In the genomic region with DNA sequence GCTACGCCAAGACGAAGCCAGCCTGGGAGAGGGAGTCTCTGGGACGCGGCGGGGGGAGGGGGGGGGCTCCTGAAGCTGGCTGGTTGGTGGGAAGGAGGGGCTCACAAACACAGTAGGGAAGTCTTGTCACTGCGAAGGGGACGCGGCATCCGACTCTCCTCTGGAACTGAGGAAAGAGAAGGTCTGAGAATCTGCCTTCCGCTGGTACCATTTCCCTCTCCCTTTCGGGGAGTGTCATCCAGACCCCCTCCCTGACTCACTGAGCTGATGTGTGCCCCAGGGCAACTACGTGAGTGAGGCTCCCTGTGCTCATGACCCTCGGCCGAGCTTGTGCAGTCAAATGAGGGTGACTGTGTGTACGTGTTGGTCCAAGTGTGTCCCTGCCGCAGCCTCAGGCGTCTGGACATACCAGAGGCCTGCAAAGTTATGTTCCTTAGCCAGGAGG, we compare ENCODE assay signal across 8 mouse cellular contexts. TPM values are rescaled to one million over a fixed set of nuclear protein-coding genes. Genes with fewer than 3 reads are reported as not detected.
A peak's percentile ranks its signal among the peaks of the same experiment; 100 is the strongest.
DNase-seq lines count a peak whose midpoint lies in the region; ATAC-seq and TF ChIP-seq lines count a peak whose summit lies in the region.

No protein-coding gene starts in this region.

- H3K4me2 ChIP-seq in limb, embryonic 11.5 days (ENCODE audit: low read depth, severe bottlenecking), result peak overlapping the region; percentile 47

- H3K27me3 ChIP-seq in cerebellum, adult 2 months (ENCODE audit: control insufficient read depth, insufficient read depth, low read length), result no peaks in the 10 kb centered on the region
- H3K27me3 ChIP-seq in limb, embryonic 11.5 days (ENCODE audit: control insufficient read depth, insufficient read depth, low read length), result peaks cover 22% of the 10 kb centered on the region
- no peaks in the 10 kb centered on the region for H3K27me3 ChIP-seq in small intestine, adult 2 months (ENCODE audit: control insufficient read depth, insufficient read depth, low read length)

- no peak overlapping the region for H3K27ac ChIP-seq in cerebellum, adult 2 months (ENCODE audit: insufficient read depth, low read length)
- H3K27ac ChIP-seq in limb, embryonic 11.5 days (replicated peaks; ENCODE audit: low read depth, low read length), result no peak overlapping the region
- H3K27ac ChIP-seq in small intestine, adult 2 months (ENCODE audit: insufficient read depth, low read depth, low read length), result no peak overlapping the region

- H3K9me3 ChIP-seq in limb, embryonic 11.5 days (ENCODE audit: control insufficient read depth, low read length), result no peaks in the 10 kb centered on the region

- H3K4me1 ChIP-seq in cerebellum, adult 2 months (ENCODE audit: control insufficient read depth, insufficient read depth, low read length), result no peaks in the 10 kb centered on the region
- no peaks in the 10 kb centered on the region for H3K4me1 ChIP-seq in limb, embryonic 11.5 days (ENCODE audit: control insufficient read depth, insufficient read depth, low read length)
- 0 out of 2 replicates have a peak, but pooled peaks cover 3% of the 10 kb centered on the region for H3K4me1 ChIP-seq in small intestine, adult 2 months (ENCODE audit: control insufficient read depth, insufficient read depth, insufficient read length, low read length)

- no peak overlapping the region for H3K9ac ChIP-seq in limb, embryonic 11.5 days (ENCODE audit: low read length)

- no peak for DNase-seq in cerebellum, adult 2 months
- no peak for DNase-seq in cerebellum, adult 11-12 months
- peak; percentile 13 for DNase-seq in right cerebral cortex, adult 18-20 months
- no peak for DNase-seq in right cerebral cortex, postnatal 36 days (ENCODE audit: low spot score in 2 of 2)
- peak; percentile 41 for DNase-seq in limb, embryonic 11.5 days (ENCODE audit: low spot score)
- DNase-seq in layer of hippocampus, postnatal 10 days (ENCODE audit: low spot score in 2 of 2), result no peak
- no peak for DNase-seq in spleen, postnatal 14 days (ENCODE audit: low spot score in 2 of 2)

- 24% methylated on average over 17 of the region's 17 CpGs for WGBS in cerebellum, adult 2 months
- WGBS in limb, embryonic 11.5 days, result 3% methylated on average over 16 of the region's 17 CpGs
- WGBS in small intestine, adult 2 months, result 35% methylated on average over 17 of the region's 17 CpGs

- H3K36me3 ChIP-seq in limb, embryonic 11.5 days (ENCODE audit: control insufficient read depth, insufficient read depth, low read length), result no peaks in the 10 kb centered on the region
- H3K36me3 ChIP-seq in small intestine, adult 2 months (ENCODE audit: control insufficient read depth, insufficient read depth, low read length), result no peaks in the 10 kb centered on the region

- ATAC-seq in limb, embryonic 11.5 days (ENCODE audit: insufficient number of reproducible peaks, low FRiP score, low TSS enrichment, low read depth), result 0 out of 2 replicates have a peak, but pooled peaks have one; percentile 33

- TF ChIP-seq POLR2A in cerebellum, adult 2 months (IDR thresholded peaks at IDR 0.05; ENCODE audit: borderline replicate concordance, insufficient read depth, low read length), result no peak
- no peak for TF ChIP-seq POLR2A in small intestine, adult 2 months (IDR thresholded peaks at IDR 0.05; ENCODE audit: low read depth, low read length)

- no peak for TF ChIP-seq CTCF in cerebellum, adult 2 months (IDR thresholded peaks at IDR 0.05; ENCODE audit: borderline replicate concordance, insufficient read depth, low read depth, low read length)
- TF ChIP-seq CTCF in small intestine, adult 2 months (IDR thresholded peaks at IDR 0.05; ENCODE audit: extremely low read depth, insufficient read length, insufficient replicate concordance, low read depth, low read length), result no peak

- H3K4me3 ChIP-seq in cerebellum, adult 2 months (replicated peaks; ENCODE audit: insufficient read depth, low read depth, low read length), result peak overlapping the region; percentile 50
- H3K4me3 ChIP-seq in limb, embryonic 11.5 days (ENCODE audit: low read depth, low read length), result peak overlapping the region; percentile 17; the same call in 1 of the 2 replicates
- peak overlapping the region; percentile 63 for H3K4me3 ChIP-seq in small intestine, adult 2 months (ENCODE audit: low read depth, low read length)

RNA-seq across cellular contexts. Expression of a gene that starts 6.1 kb away (rescaled TPM):
- polyA plus RNA-seq in cerebellum, adult 2 months (2012; rRNA removed), result 3.4 and 4.8 TPM in 2 replicates
- 0.55 and 0.87 TPM in 2 replicates for polyA plus RNA-seq in limb, embryonic 11.5 days (2014; fragmentation: Nextera tagmentation; extraction: Ambion mirVana)
- 2.7 and 56.1 TPM in 2 replicates for polyA plus RNA-seq in small intestine, adult 2 months (2012; rRNA removed)
- total RNA-seq in layer of hippocampus, postnatal 10 days (2021), result 1 to 10 TPM; 2.4 to 4.8 TPM

RNA-seq across cellular contexts. Expression of a gene that starts 7.5 kb away (rescaled TPM):
- polyA plus RNA-seq in cerebellum, adult 2 months (2012; rRNA removed), result 46.6 and 66.0 TPM in 2 replicates
- polyA plus RNA-seq in limb, embryonic 11.5 days (2014; fragmentation: Nextera tagmentation; extraction: Ambion mirVana), result 1.7 and 2.6 TPM in 2 replicates
- 3.1 and 7.8 TPM in 2 replicates for polyA plus RNA-seq in small intestine, adult 2 months (2012; rRNA removed)
- 1,000 to 10,000 TPM; 1,430 to 1,457 TPM for total RNA-seq in layer of hippocampus, postnatal 10 days (2021)

RNA-seq across cellular contexts. Expression of a gene that starts 10.3 kb away (rescaled TPM):
- polyA plus RNA-seq in cerebellum, adult 2 months (2012; rRNA removed), result 15.8 and 15.9 TPM in 2 replicates
- polyA plus RNA-seq in limb, embryonic 11.5 days (2014; fragmentation: Nextera tagmentation; extraction: Ambion mirVana), result 5.0 and 7.2 TPM in 2 replicates
- polyA plus RNA-seq in small intestine, adult 2 months (2012; rRNA removed), result 2.7 and 8.0 TPM in 2 replicates
- 10 to 100 TPM; 10.9 to 12.0 TPM for total RNA-seq in layer of hippocampus, postnatal 10 days (2021)

RNA-seq across cellular contexts. Expression of a gene that starts 17.3 kb away (rescaled TPM):
- polyA plus RNA-seq in cerebellum, adult 2 months (2012; rRNA removed), result 28.2 and 28.8 TPM in 2 replicates
- polyA plus RNA-seq in limb, embryonic 11.5 days (2014; fragmentation: Nextera tagmentation; extraction: Ambion mirVana), result 27.4 and 30.4 TPM in 2 replicates
- polyA plus RNA-seq in small intestine, adult 2 months (2012; rRNA removed), result 10.1 and 13.6 TPM in 2 replicates
- 10 to 100 TPM; 30.3 to 31.5 TPM for total RNA-seq in layer of hippocampus, postnatal 10 days (2021)

RNA-seq across cellular contexts. Expression of a gene that starts 56.1 kb away (rescaled TPM):
- polyA plus RNA-seq in cerebellum, adult 2 months (2012; rRNA removed), result 40.6 and 40.7 TPM in 2 replicates
- polyA plus RNA-seq in limb, embryonic 11.5 days (2014; fragmentation: Nextera tagmentation; extraction: Ambion mirVana), result 34.1 and 35.6 TPM in 2 replicates
- 11.8 and 16.2 TPM in 2 replicates for polyA plus RNA-seq in small intestine, adult 2 months (2012; rRNA removed)
- 10 to 100 TPM; 24.5 to 29.1 TPM for total RNA-seq in layer of hippocampus, postnatal 10 days (2021)

Comparison
In these comparisons a context has a peak if more than half of its experiments do, and no peak if none do; other contexts are left out.
1. DNase-seq: peak in right cerebral cortex, adult 18-20 months (single experiment) and limb, embryonic 11.5 days (single experiment); none in cerebellum, adult 2 months (0 of 2), cerebellum, adult 11-12 months (single experiment), right cerebral cortex, postnatal 36 days (0 of 2), layer of hippocampus, postnatal 10 days (0 of 2) and spleen, postnatal 14 days (0 of 2).
2. Peak in every context shown above with its lines, with median percentiles within 50 percentile points of each other: H3K4me3 ChIP-seq.